Mouse (Mus musculus) brain, embryonic 18.5 days (tissue): ENCODE measurements at regions not wholly inside any gene's neighbourhood (a gene's known extent, or its start where the extent isn't known, plus 50 kb on each side); places are given as distances from the start of the nearest gene placed in this dataset.
"Not testable (repeated sequence)": the region's sequence is repeated elsewhere in the genome, so short reads cannot be mapped to it uniquely, and the experiment has no call there.

Experiments
- DNase-seq: peaks from one replicate; pipeline ENCODE4 v3.0.0-alpha.2; 2012; ENCODE audit warnings: low read depth, low spot score

DNA sequence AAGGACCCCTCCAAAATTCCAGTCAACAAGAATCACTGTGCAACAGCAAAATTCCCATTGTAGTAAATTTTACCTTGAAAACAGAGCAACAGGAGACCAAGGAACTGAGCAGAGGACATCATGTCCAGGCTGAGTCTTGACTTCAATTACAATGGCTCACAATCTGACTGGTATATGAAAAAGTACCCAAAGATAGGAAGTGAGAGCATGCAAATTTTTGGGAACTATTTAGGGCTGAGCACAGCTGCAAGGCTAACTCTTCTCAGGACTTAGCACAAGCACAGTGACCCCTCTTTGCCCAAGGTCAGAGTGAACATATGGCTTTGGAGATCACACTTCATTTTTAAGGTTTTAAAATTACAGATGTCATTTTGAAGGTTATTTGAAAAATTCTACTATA, 1096.7 kb upstream of the Tacstd2 start:
- not testable (repeated sequence) for DNase-seq

- DNase-seq: no peak
Measured at GRCm38 (mm10) chr6:68631787-68632186, 1096.2 kb upstream of the Tacstd2 start.

GRCm38 (mm10) chr6:68606033-68606432, 1070.4 kb upstream of the Tacstd2 start:
- DNase-seq: no peak
